ENCODE assay signal across 10 mouse cellular contexts in the genomic region with DNA sequence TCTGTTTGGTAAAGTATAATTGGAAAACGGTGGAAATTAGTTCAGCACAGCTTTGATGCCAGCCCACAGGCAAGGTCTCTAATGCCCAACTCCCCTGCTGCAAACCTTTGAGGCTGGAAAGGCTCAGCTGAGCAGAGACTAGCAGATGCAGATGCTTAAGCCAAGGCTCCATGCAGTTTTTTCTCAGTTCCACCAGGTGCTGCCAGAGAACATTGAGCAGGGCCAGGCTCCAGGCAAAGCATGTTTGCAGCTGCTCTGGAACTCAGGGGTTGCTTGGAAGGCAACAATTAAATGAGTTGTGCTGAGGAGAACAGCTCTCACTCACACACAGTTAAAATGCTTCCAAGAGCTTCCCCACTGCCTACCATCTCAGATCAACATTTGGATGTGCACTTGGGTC.
DNase-seq lines count a peak whose midpoint lies in the region; ATAC-seq and TF ChIP-seq lines count a peak whose summit lies in the region.
"Had no signal": no experiment of that assay in that cellular context is flagged by ENCODE, and none has a peak within 500 bp of the region (broad histone marks: within the 10 kb centered on the region; RNA-seq: fewer than 3 reads in every experiment).

No protein-coding gene starts in this region.

- H3K9ac ChIP-seq in kidney, embryonic 14.5 days (ENCODE audit: low read depth, low read length), result no peak overlapping the region
- H3K9ac ChIP-seq in kidney, embryonic 15.5 days, result no peak overlapping the region
- H3K9ac ChIP-seq: heart, embryonic 13.5 days; midbrain, embryonic 12.5 days had no signal

- H3K9me3 ChIP-seq in kidney, embryonic 14.5 days (ENCODE audit: control insufficient read depth, low read length), result no peaks in the 10 kb centered on the region
- H3K9me3 ChIP-seq in kidney, embryonic 15.5 days (replicated peaks), result no peaks in the 10 kb centered on the region
- H3K9me3 ChIP-seq: midbrain, embryonic 12.5 days had no signal

- WGBS in kidney, embryonic 14.5 days, result 44% methylated on average over 1 of the region's 1 CpGs
- WGBS in kidney, embryonic 15.5 days, result 60% methylated on average over 1 of the region's 1 CpGs
- WGBS in thymus, adult 2 months, result 81% methylated on average over 1 of the region's 1 CpGs

- no peak overlapping the region for H3K4me2 ChIP-seq in kidney, embryonic 14.5 days (replicated peaks; ENCODE audit: low read depth, low read length)
- no peak overlapping the region for H3K4me2 ChIP-seq in kidney, embryonic 15.5 days
- H3K4me2 ChIP-seq: heart, embryonic 13.5 days; midbrain, embryonic 12.5 days had no signal

- intact Hi-C loops in left cerebral cortex, postnatal 10 days (cut with DNase I), result no loop called here

- ATAC-seq in kidney, embryonic 14.5 days (ENCODE audit: low FRiP score, low TSS enrichment), result peak; percentile 66; the same call in 1 of the 2 replicates
- ATAC-seq in kidney, embryonic 15.5 days (replicated peaks; ENCODE audit: low FRiP score), result no peak

- no peak overlapping the region for H3K27ac ChIP-seq in kidney, embryonic 14.5 days (ENCODE audit: low read depth, low read length)
- H3K27ac ChIP-seq in kidney, embryonic 15.5 days, result no peak overlapping the region
- H3K27ac ChIP-seq in thymus, adult 2 months (ENCODE audit: control insufficient read depth, insufficient read depth, low read length), result no peak overlapping the region
- H3K27ac ChIP-seq: heart, embryonic 13.5 days; midbrain, embryonic 12.5 days had no signal

- TF ChIP-seq POLR2A in thymus, adult 2 months (IDR thresholded peaks at IDR 0.05; ENCODE audit: control insufficient read depth, extremely low read depth, insufficient read depth, low read length, poor library complexity), result no peak

- H3K4me3 ChIP-seq in kidney, embryonic 14.5 days (ENCODE audit: low read length), result no peak overlapping the region
- no peak overlapping the region for H3K4me3 ChIP-seq in kidney, embryonic 15.5 days (replicated peaks)
- no peak overlapping the region for H3K4me3 ChIP-seq in thymus, adult 2 months (ENCODE audit: control insufficient read depth, insufficient read depth, low read length)
- H3K4me3 ChIP-seq: heart, embryonic 13.5 days; midbrain, embryonic 12.5 days had no signal

- H3K36me3 ChIP-seq in kidney, embryonic 14.5 days (ENCODE audit: control insufficient read depth, insufficient read depth, low read length), result no peaks in the 10 kb centered on the region
- H3K36me3 ChIP-seq in kidney, embryonic 15.5 days, result no peaks in the 10 kb centered on the region
- no peaks in the 10 kb centered on the region for H3K36me3 ChIP-seq in thymus, adult 2 months (ENCODE audit: control insufficient read depth, insufficient read depth, low read length)
- H3K36me3 ChIP-seq: heart, embryonic 13.5 days; midbrain, embryonic 12.5 days had no signal

- peak; percentile 63 for DNase-seq in ZHBTc4 (ENCODE audit: low read depth, low spot score)
- DNase-seq in forelimb bud, embryonic 11.5 days (ENCODE audit: low read depth, low spot score), result peak; percentile 40
- peak; percentile 23 to 40 for DNase-seq in left cerebral cortex, postnatal 10 days (ENCODE audit: extremely low spot score in 1 of 2, low spot score in 2 of 2)
- DNase-seq in right cerebral cortex, postnatal 10 days (ENCODE audit: low spot score in 2 of 2), result peak; percentile 70 to 72
- DNase-seq in thymus, postnatal 36 days, result no peak
- DNase-seq in thymus, adult 2 months, result no peak

- no peak for TF ChIP-seq CTCF in thymus, adult 2 months (IDR thresholded peaks at IDR 0.05; ENCODE audit: borderline replicate concordance, control insufficient read depth, extremely low read depth, insufficient read depth, low read length, poor library complexity)

- H3K27me3 ChIP-seq in kidney, embryonic 14.5 days (ENCODE audit: control insufficient read depth, insufficient read depth, low read length), result no peaks in the 10 kb centered on the region
- no peaks in the 10 kb centered on the region for H3K27me3 ChIP-seq in kidney, embryonic 15.5 days
- H3K27me3 ChIP-seq in thymus, adult 2 months (ENCODE audit: control insufficient read depth, insufficient read depth, low read length), result no peaks in the 10 kb centered on the region
- H3K27me3 ChIP-seq: midbrain, embryonic 12.5 days had no signal

- H3K4me1 ChIP-seq in kidney, embryonic 14.5 days (ENCODE audit: control insufficient read depth, insufficient read depth, low read length), result no peaks in the 10 kb centered on the region
- H3K4me1 ChIP-seq in kidney, embryonic 15.5 days, result no peaks in the 10 kb centered on the region
- H3K4me1 ChIP-seq in thymus, adult 2 months (replicated peaks; ENCODE audit: control insufficient read depth, insufficient read depth, low read length), result no peaks in the 10 kb centered on the region
- H3K4me1 ChIP-seq: midbrain, embryonic 12.5 days had no signal

Comparison
In these comparisons a context has a peak if more than half of its experiments do, and no peak if none do; other contexts are left out.
1. DNase-seq: peak in ZHBTc4 (single experiment), forelimb bud, embryonic 11.5 days (single experiment), left cerebral cortex, postnatal 10 days (2 of 2) and right cerebral cortex, postnatal 10 days (2 of 2); none in thymus, postnatal 36 days (0 of 2) and thymus, adult 2 months (single experiment).